Mouse (Mus musculus) stomach, postnatal 0 days (tissue): Measurements from ENCODE around the gene Pde4c.

Source experiments
- CTCF ChIP-seq: IDR thresholded peaks from 2 replicates; pipeline ENCODE4 v1.5.1; 2016; ENCODE audit warnings: antibody characterized with exemption, low read depth, mild to moderate bottlenecking, moderate library complexity
- EP300 ChIP-seq: optimal IDR thresholded peaks from 2 replicates; pipeline ENCODE3; 2016; ENCODE audit warnings: antibody characterized with exemption

- no peak for TF ChIP-seq CTCF
- TF ChIP-seq EP300: no peak
Observed at GRCm38 (mm10) chr8:70765838-70766570, 42.5 kb downstream of the Pde4c start.
